Mouse (Mus musculus): ENCODE measurements at regions not wholly inside any gene's neighbourhood (a gene's known extent, or its start where the extent isn't known, plus 50 kb on each side); places are given as distances from the start of the nearest gene placed in this dataset.

DNA sequence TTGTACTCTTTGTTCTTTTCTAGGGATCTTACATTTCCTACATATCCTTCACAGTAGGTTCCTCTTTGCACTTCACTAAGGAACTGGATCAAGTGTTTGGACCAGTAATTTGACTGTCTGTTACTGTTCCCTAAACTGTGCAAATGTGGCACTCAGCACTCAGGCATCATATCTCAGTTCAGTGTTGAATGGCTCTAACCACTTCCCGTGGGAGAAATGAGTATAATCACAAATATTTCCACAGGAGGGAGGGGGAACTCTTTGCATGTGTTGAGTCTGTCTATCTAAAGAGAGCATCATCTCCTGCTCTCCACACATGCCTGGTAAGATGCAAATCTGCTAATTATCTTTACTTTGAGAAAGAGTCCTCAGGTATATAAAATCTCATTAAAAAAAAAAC, 588.5 kb downstream of the Plod2 start:
- no peak for DNase-seq (ENCODE audit: low read depth, low spot score)

DNA sequence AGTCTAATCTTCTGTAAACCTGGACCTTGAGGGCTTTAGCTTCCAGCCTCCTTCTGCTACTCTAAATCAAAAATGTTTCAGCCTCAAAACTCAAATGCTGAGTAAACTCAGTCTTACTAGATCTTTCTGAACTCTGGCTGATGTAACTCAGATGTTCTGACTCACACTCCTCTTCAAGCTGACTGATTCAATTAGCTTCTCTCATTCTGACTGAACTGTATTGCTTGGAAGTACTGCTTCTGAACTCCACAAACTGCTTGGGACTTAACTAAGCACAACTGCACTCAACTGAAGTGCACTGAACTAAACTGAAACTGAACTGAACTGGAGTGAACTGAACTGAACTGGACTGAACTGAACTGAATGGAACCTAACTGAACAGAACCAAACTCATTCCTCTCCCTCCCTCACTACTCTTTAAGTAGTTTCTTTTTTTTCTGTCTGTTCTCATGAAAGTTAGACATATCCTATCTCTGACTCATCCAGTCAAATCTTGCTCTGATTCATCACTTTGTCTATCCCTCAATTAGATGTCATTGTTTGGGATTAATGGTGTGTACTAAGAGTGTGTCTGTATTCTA, 589.7 kb downstream of the Plod2 start:
- no peak for DNase-seq (ENCODE audit: low read depth, low spot score)

DNA sequence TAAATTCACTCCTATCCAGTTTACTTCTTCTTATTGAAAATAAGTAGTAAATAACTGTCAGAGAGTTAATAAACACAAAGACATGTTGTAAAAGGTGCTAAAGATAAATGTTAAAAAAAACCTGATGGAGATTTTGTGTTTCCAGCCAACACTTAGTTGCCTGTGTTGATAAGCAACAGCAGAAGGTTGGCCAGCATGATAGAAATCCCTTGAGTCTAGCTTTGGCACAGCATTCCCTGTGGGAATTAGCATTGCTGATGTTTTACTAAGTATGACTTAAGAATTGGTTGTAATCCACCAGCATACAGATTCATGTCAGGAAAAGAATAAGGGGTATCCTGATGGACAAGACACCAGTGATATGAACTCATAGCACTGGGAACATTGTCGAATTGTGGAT, 594.3 kb downstream of the Plod2 start:
- DNase-seq (ENCODE audit: low read depth, low spot score), result no peak

DNA sequence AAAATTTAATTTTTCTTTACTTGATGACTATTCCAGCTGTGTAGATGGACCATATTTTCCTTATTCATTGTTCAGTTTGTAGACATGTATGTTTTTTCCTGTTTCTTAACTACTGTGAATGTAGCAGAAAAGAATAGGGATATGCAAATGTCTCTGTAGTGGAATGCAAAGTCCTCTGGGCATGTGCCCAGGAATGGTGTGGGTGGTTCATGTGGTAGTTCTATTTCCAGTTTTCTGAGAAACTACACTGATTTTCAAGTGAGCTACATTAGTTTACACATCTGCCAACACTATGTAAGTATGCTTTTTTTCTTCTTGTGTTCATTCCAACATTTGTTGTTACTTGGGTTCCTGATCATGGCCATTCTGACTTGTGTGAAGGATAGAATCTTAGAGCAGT, 628.0 kb downstream of the Plod2 start:
- no peak for DNase-seq (ENCODE audit: low read depth, low spot score)

DNA sequence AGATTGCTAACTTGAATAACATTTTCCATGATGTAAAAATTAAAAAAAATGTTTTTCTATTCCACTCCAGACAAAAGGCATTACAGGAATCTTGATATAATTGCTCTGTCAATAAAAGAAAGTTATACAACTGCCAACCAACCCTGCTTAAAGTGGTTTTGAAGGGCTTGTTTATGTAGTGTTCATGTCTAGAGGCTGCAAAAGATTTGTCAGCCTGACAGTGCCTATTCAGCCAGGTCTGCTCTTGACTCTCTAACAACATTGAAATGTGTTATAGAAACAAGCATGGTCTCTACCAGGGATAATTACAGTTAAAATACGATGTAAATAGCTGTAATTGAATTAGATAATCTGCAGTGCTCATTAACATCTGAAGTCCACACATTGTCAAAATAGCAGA, 644.6 kb downstream of the Plod2 start:
- no peak for DNase-seq (ENCODE audit: low read depth, low spot score)

DNA sequence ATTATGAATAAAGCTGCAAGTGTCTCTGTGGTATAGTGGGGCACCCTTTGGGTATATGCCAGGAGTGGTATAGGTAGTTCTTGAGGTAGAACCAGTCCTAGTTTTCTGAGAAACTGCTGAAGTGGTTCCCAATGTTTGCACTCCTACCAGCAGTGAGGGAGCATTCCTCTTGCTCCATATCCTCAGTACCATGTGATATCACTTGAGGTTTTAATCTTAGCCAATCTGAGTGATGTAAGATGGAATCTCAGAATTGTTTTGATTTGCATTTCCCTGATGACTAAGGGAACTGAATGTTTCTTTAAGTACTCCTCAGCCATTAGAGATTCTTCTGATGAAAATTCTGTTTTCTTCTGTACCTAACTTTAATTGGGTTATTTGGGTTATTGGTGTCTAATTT, 690.5 kb downstream of the Plod2 start:
- no peak for DNase-seq (ENCODE audit: low read depth, low spot score)

DNA sequence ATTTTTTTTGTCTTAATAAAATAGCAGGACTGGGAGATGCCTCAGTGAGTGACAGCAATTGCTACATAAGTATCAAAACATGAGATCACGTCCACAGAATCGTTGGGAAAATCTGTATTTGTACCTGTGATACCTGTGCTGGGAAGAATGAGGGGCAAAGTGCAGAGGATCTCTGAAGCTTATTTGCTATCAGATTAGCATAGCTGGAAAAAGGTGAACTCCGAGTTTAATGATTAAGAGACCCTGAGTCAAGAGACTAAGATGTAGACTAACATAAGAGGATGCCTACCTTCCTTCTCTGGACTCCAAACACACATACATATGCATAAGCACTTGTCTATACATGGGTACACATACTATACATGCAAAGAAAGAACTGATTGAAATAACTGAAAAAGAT, 710.1 kb downstream of the Plod2 start:
- DNase-seq (ENCODE audit: low read depth, low spot score), result no peak

DNA sequence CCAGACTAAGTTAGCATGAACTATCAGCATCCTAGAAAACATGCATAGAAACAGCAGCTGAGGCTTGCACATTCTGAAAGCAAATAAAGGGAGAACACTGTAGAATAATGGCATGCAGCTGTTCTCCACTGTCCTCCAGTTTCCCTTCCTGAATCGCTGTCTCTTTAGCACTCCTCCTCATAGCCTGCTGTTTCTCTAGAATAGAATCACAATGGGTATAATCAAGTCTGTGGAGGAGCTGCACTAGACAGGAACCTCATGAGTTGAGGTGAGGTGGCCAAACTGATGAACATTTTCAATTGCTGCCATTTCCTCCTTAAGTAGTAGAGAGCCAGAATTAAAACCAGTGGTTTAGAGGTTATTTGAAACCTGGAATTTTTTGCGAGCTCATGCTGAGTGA, 755.3 kb downstream of the Plod2 start:
- no peak for DNase-seq (ENCODE audit: low read depth, low spot score)

DNA sequence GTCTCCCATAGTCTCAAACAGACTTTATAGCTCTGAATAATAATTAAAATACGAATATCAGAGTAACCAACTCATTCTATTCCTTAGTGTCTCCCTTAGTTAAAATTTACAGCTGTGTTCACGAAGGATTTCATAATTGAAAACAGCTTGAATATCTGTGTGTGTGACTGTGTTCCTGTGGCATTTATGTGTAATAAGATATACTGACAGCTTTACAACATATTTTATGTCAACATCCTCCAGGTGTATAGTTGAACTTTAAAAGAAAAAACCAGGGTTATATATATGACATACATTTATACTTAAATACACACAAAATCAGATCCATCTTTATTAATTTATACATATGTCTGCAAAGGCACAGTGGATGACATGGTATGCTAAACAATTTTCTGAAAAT, 764.7 kb downstream of the Plod2 start:
- no peak for DNase-seq (ENCODE audit: low read depth, low spot score)

DNA sequence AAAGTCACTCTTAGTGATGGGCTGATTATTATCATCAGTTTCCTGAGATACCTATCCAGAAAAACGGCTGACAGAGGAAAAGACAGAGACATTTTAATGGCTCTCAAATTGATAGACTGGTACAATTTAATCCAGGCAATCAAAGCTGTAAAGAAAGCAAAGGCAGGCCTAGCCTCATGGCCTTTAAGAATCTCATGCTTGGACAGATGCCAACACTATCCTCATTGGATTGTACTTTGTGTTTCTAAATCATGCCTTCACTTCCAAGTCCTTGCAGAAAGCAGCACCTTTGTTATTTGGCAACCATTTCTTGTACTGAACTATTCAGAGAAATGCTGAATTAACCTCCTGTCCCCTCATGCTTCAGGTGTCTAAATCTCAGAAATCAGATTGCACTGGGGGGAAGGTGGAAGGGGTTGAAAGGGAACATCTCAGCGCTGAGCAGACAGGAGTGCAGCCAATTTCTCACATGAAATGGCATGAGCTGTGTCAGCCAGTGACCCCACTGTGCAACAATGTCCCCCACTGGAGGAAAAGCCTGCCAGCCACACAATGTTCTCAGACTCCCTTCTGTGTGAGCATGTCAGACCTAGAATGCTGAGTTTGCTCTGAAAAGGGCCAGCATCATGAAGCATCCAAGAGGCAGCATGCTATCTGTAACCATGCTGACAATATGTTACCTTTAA, 787.1 kb downstream of the Plod2 start:
- no peak for DNase-seq (ENCODE audit: low read depth, low spot score)
